Mouse (Mus musculus): ENCODE data around the gene Ubc. TPM values are rescaled to one million over a fixed set of nuclear protein-coding genes. Genes with fewer than 3 reads are reported as not detected.

Ubc gene
- polyA plus RNA-seq, 2 experiments = 660 to 949 TPM

DNA sequence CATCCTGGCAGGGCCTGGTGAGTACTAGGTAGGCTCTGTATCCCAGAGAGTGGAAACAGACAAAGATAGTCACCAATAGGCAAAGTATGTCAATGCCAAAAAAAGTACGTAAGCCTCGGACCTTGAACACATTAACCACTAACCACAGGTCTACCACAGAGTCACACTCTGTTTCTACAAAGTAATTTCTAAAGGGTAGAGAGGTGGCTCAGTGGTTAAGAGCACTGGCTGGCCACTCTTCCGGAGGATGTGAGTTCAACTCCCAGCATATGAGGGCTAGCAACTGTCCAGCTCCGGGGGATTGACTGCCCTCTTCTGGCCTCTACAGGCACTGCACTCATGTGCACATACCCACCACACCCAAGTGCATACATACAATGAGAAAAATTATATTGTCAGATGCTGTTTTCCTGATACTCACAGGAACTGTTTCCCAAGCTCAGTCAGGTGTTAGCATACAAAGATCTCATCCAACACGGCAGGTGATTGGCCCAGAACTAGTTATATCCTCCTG is 37.2 kb downstream of the Ubc start:
- H3K27me3 ChIP-seq (ENCODE audit: control insufficient read depth, insufficient read depth, low read length) = no peaks in the 10 kb centered on the region
- no peak for ATAC-seq (ENCODE audit: low FRiP score, low read depth)
- H3K9me3 ChIP-seq (ENCODE audit: control insufficient read depth, low read length) = no peaks in the 10 kb centered on the region
- no peaks in the 10 kb centered on the region for H3K4me1 ChIP-seq (ENCODE audit: control insufficient read depth, insufficient read depth, low read length)
- no peak for TF ChIP-seq POLR2A (IDR thresholded peaks at IDR 0.05; ENCODE audit: borderline replicate concordance, extremely low read depth, insufficient read depth, insufficient read length)
- no peaks in the 10 kb centered on the region for H3K36me3 ChIP-seq (ENCODE audit: control insufficient read depth, insufficient read depth, low read length)
- 90% methylated on average over 5 of the region's 5 CpGs for WGBS
- no peak for DNase-seq (ENCODE audit: low spot score)
- H3K4me2 ChIP-seq (replicated peaks; ENCODE audit: low read depth, low read length, severe bottlenecking) = no peak overlapping the region
- no peak overlapping the region for H3K27ac ChIP-seq (replicated peaks; ENCODE audit: low read depth, low read length)
- no peak overlapping the region for H3K9ac ChIP-seq (ENCODE audit: low read depth, low read length, severe bottlenecking)
- H3K4me3 ChIP-seq (replicated peaks; ENCODE audit: low read length) = no peak overlapping the region

- no peak overlapping the region for H3K4me3 ChIP-seq (replicated peaks; ENCODE audit: low read length)
- no peak for TF ChIP-seq POLR2A (IDR thresholded peaks at IDR 0.05; ENCODE audit: borderline replicate concordance, extremely low read depth, insufficient read depth, insufficient read length)
- H3K4me1 ChIP-seq (ENCODE audit: control insufficient read depth, insufficient read depth, low read length) = no peaks in the 10 kb centered on the region
- no peak overlapping the region for H3K9ac ChIP-seq (ENCODE audit: low read depth, low read length, severe bottlenecking)
- H3K27me3 ChIP-seq (ENCODE audit: control insufficient read depth, insufficient read depth, low read length) = no peaks in the 10 kb centered on the region
- no peaks in the 10 kb centered on the region for H3K9me3 ChIP-seq (ENCODE audit: control insufficient read depth, low read length)
- 91% methylated on average over 5 of the region's 5 CpGs for WGBS
- DNase-seq (ENCODE audit: low spot score) = no peak
- no peak for ATAC-seq (ENCODE audit: low FRiP score, low read depth)
- H3K36me3 ChIP-seq (ENCODE audit: control insufficient read depth, insufficient read depth, low read length) = no peaks in the 10 kb centered on the region
- H3K27ac ChIP-seq (replicated peaks; ENCODE audit: low read depth, low read length) = no peak overlapping the region
- H3K4me2 ChIP-seq (replicated peaks; ENCODE audit: low read depth, low read length, severe bottlenecking) = no peak overlapping the region
These were observed 38.1 kb downstream of the Ubc start for GRCm38 (mm10) chr5:125351939-125352338.

DNA sequence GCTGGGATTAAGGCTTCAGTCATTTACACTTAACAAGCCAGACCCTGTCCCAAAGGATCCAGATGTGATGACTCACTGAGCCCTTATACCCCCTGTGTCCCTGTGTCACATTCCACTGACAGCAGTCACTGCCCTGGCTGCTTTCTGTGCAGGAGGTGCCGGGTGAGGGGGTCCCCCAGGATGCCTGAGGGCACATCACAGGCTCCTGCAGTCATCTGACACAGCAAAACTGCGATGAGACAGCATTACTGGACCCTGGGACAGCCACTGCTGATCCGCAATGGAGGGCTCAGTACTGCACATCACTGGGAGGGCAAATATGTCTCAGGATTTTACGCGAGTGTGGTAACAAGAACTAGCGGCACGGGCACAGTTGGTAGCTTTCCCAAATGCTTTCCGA is 38.9 kb downstream of the Ubc start:
- Histone ChIP-seq H3K4me1 (ENCODE audit: control insufficient read depth, insufficient read depth, low read length) (no peaks in the 10 kb centered on the region), H3K27me3 (ENCODE audit: control insufficient read depth, insufficient read depth, low read length) (no peaks in the 10 kb centered on the region), H3K4me2 (replicated peaks; ENCODE audit: low read depth, low read length, severe bottlenecking) (no peak overlapping the region), H3K36me3 (ENCODE audit: control insufficient read depth, insufficient read depth, low read length) (no peaks in the 10 kb centered on the region), H3K9me3 (ENCODE audit: control insufficient read depth, low read length) (no peaks in the 10 kb centered on the region), H3K4me3 (replicated peaks; ENCODE audit: low read length) (no peak overlapping the region), H3K9ac (ENCODE audit: low read depth, low read length, severe bottlenecking) (no peak overlapping the region), H3K27ac (replicated peaks; ENCODE audit: low read depth, low read length) (no peak overlapping the region)
- ATAC-seq (ENCODE audit: low FRiP score, low read depth) (no peak), DNase-seq (ENCODE audit: low spot score) (no peak)
- WGBS = 75% methylated on average over 8 of the region's 8 CpGs
- no peak for TF ChIP-seq POLR2A (IDR thresholded peaks at IDR 0.05; ENCODE audit: borderline replicate concordance, extremely low read depth, insufficient read depth, insufficient read length)

DNA sequence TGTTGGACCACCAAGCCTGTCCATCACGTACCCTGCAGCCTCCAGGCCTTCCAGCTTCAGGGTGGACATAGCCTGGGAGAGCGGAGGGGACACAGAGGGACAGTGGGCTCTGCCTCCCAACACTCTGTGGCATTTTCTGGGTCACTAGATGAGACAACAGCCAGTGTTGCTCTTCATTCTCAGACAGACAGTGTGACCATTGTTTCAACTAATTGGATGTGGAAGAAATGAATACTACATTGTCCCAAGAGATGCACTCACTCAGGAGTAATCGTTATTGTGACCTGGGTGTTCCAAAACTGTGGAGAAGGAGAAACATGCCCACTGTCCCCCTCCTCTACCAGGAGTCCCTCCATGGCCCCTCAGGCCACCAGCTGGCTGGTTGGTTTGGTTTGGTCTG is 40.6 kb downstream of the Ubc start:
- no peak for DNase-seq (ENCODE audit: low spot score)
- Histone ChIP-seq H3K27me3 (ENCODE audit: control insufficient read depth, insufficient read depth, low read length) (no peaks in the 10 kb centered on the region), H3K9me3 (ENCODE audit: control insufficient read depth, low read length) (no peaks in the 10 kb centered on the region), H3K4me1 (ENCODE audit: control insufficient read depth, insufficient read depth, low read length) (no peaks in the 10 kb centered on the region), H3K4me2 (replicated peaks; ENCODE audit: low read depth, low read length, severe bottlenecking) (no peak overlapping the region), H3K4me3 (replicated peaks; ENCODE audit: low read length) (no peak overlapping the region), H3K36me3 (ENCODE audit: control insufficient read depth, insufficient read depth, low read length) (no peaks in the 10 kb centered on the region), H3K9ac (ENCODE audit: low read depth, low read length, severe bottlenecking) (no peak overlapping the region), H3K27ac (replicated peaks; ENCODE audit: low read depth, low read length) (no peak overlapping the region)
- ATAC-seq (ENCODE audit: low FRiP score, low read depth) = no peak
- TF ChIP-seq POLR2A (IDR thresholded peaks at IDR 0.05; ENCODE audit: borderline replicate concordance, extremely low read depth, insufficient read depth, insufficient read length) = no peak
- 87% methylated on average over 3 of the region's 3 CpGs for WGBS

GRCm38 (mm10) chr5:125348487-125348886 is 41.5 kb downstream of the Ubc start:
- no peak overlapping the region for H3K27ac ChIP-seq (replicated peaks; ENCODE audit: low read depth, low read length)
- ATAC-seq (ENCODE audit: low FRiP score, low read depth) (no peak), DNase-seq (ENCODE audit: low spot score) (no peak)
- H3K27me3 ChIP-seq (ENCODE audit: control insufficient read depth, insufficient read depth, low read length) = no peaks in the 10 kb centered on the region
- H3K9me3 ChIP-seq (ENCODE audit: control insufficient read depth, low read length) = no peaks in the 10 kb centered on the region
- TF ChIP-seq POLR2A (IDR thresholded peaks at IDR 0.05; ENCODE audit: borderline replicate concordance, extremely low read depth, insufficient read depth, insufficient read length) = no peak
- H3K4me2 ChIP-seq (replicated peaks; ENCODE audit: low read depth, low read length, severe bottlenecking) = no peak overlapping the region
- no peaks in the 10 kb centered on the region for H3K4me1 ChIP-seq (ENCODE audit: control insufficient read depth, insufficient read depth, low read length)
- no peak overlapping the region for H3K9ac ChIP-seq (ENCODE audit: low read depth, low read length, severe bottlenecking)
- no peak overlapping the region for H3K4me3 ChIP-seq (replicated peaks; ENCODE audit: low read length)
- WGBS = 32% methylated on average over 8 of the region's 8 CpGs
- no peaks in the 10 kb centered on the region for H3K36me3 ChIP-seq (ENCODE audit: control insufficient read depth, insufficient read depth, low read length)

DNA sequence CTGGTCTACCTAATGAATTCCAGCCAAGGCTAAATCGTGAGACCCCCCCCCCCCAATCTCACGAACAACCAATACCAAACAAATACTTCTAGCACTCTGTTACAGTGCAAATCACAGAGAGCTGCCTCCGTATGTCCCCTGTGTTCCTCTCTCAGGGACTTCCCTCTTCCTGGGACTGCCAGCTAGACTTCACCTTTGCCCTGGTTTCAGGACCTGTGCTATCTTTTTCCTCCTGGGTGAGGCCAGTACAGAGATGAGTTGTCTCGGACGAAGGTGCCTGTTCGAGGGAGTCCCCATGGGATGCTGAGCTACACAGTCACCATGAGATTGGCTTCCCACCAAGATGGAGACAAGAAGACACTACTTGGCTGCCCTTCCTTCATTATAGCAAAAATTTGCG is 41.9 kb downstream of the Ubc start:
- no peak for ATAC-seq (ENCODE audit: low FRiP score, low read depth)
- TF ChIP-seq POLR2A (IDR thresholded peaks at IDR 0.05; ENCODE audit: borderline replicate concordance, extremely low read depth, insufficient read depth, insufficient read length) = no peak
- Histone ChIP-seq H3K4me3 (replicated peaks; ENCODE audit: low read length) (no peak overlapping the region), H3K4me2 (replicated peaks; ENCODE audit: low read depth, low read length, severe bottlenecking) (no peak overlapping the region), H3K27ac (replicated peaks; ENCODE audit: low read depth, low read length) (no peak overlapping the region), H3K27me3 (ENCODE audit: control insufficient read depth, insufficient read depth, low read length) (no peaks in the 10 kb centered on the region), H3K9me3 (ENCODE audit: control insufficient read depth, low read length) (no peaks in the 10 kb centered on the region), H3K36me3 (ENCODE audit: control insufficient read depth, insufficient read depth, low read length) (no peaks in the 10 kb centered on the region), H3K4me1 (ENCODE audit: control insufficient read depth, insufficient read depth, low read length) (no peaks in the 10 kb centered on the region), H3K9ac (ENCODE audit: low read depth, low read length, severe bottlenecking) (no peak overlapping the region)
- 72% methylated on average over 7 of the region's 7 CpGs for WGBS
- no peak for DNase-seq (ENCODE audit: low spot score)
